Mouse (Mus musculus) lung, embryonic 14.5 days (tissue): ENCODE measurements around the gene Sidt1. TPM values are rescaled to one million over a fixed set of nuclear protein-coding genes. Genes with fewer than 3 reads are reported as not detected.

ENCODE experiments used
- ATAC-seq: fragments of 200-750 bp; cut with Nextera tagmentation; 2 replicates; pipeline ENCODE4 v1.8.0; 2017; ENCODE audit warnings: mild to moderate bottlenecking, moderate TSS enrichment, moderate library complexity; ENCODE audit not compliant: insufficient read depth
- DNase-seq: peaks from one replicate; pipeline ENCODE4 v3.0.0-alpha.2; 2015
- H3K27ac ChIP-seq: fragments of 300-500 bp; sonication (generic); 2 replicates; pipeline ENCODE4 v1.5.1; 2014; ENCODE audit warnings: low read depth, mild to moderate bottlenecking, moderate library complexity
- H3K27me3 ChIP-seq: fragments of 300-500 bp; sonication (generic); 2 replicates; pipeline ENCODE4 v1.6.1; 2014; ENCODE audit warnings: low read length, control low read depth; ENCODE audit not compliant: insufficient read depth
- H3K36me3 ChIP-seq: fragments of 300-500 bp; sonication (generic); 2 replicates; pipeline ENCODE4 v1.6.1; 2014; ENCODE audit warnings: control low read depth; ENCODE audit not compliant: insufficient read depth
- H3K4me1 ChIP-seq: fragments of 300-500 bp; sonication (generic); 2 replicates; pipeline ENCODE4 v1.6.1; 2014; ENCODE audit warnings: antibody characterized with exemption, control low read depth; ENCODE audit not compliant: insufficient read depth
- H3K4me2 ChIP-seq: fragments of 300-500 bp; sonication (generic); 2 replicates; pipeline ENCODE4 v1.6.1; 2014; ENCODE audit warnings: mild to moderate bottlenecking
- H3K4me3 ChIP-seq: fragments of 300-500 bp; sonication (generic); 2 replicates; pipeline ENCODE4 v1.5.1; 2014; ENCODE audit warnings: low read depth, low read length
- H3K9ac ChIP-seq: fragments of 300-500 bp; sonication (generic); 2 replicates; pipeline ENCODE4 v1.6.1; 2014
- H3K9me3 ChIP-seq: fragments of 300-500 bp; sonication (generic); 2 replicates; pipeline ENCODE4 v1.6.1; 2016; ENCODE audit warnings: low read depth, low read length, control low read depth
- CTCF ChIP-seq: IDR thresholded peaks from 2 replicates; pipeline ENCODE4 v1.5.1; 2016; ENCODE audit warnings: antibody characterized with exemption, low read depth
- WGBS: fragments of 180-500 bp; shearing (Covaris S2); extraction: QIAGEN DNeasy Blood & Tissue Kit; methylation state at CpG from one replicate; pipeline ENCODE4 v1.1.7; 2014; 5-methylcytosine and 5-hydroxymethylcytosine counted together
- polyA plus RNA-seq: library from polyadenylated mRNA; unstranded; fragments of >200 nt; fragmentation: Nextera tagmentation; extraction: Ambion mirVana; gene quantifications from 2 replicates; pipeline ENCODE4 v1.2.1, GENCODE M21; 2014

The Sidt1 gene
- polyA plus RNA-seq, 1 experiment from 2014 or later: 0.20 TPM

DNA sequence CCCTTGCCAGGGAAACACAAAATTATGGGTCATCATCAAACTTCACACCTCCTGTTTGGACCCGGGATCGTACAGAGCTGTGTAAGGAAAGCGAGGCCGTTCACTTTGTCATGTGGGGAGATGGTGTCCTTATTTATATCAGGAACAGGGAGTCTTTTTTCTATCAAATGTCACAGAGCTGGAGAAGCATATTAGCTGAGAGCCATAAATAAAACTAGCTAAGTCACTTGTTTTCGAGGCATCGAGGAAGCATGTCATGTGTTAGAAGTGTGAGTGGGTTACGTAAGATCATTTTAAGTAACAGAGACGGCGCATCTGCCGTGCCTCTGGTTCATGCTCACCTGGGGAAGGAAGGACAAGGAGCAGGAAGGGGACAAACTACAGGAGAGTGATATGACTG, 83.0 kb downstream of the Sidt1 start:
- Histone ChIP-seq H3K9ac (no peak overlapping the region), H3K27ac (no peak overlapping the region), H3K4me3 (no peak overlapping the region), H3K27me3 (no peaks in the 10 kb centered on the region), H3K4me2 (no peak overlapping the region), H3K9me3 (0 out of 2 replicates have a peak, but pooled peaks cover 3% of the 10 kb centered on the region), H3K36me3 (no peaks in the 10 kb centered on the region), H3K4me1 (no peaks in the 10 kb centered on the region)
- DNase-seq: no peak
- no peak for TF ChIP-seq CTCF
- ATAC-seq: no peak
- 79% methylated on average over 10 of the region's 10 CpGs for WGBS

GRCm38 (mm10) chr16:44243323-44243722, 89.7 kb downstream of the Sidt1 start:
- Histone ChIP-seq H3K4me3 (no peak overlapping the region), H3K36me3 (no peaks in the 10 kb centered on the region), H3K4me2 (no peak overlapping the region), H3K27me3 (no peaks in the 10 kb centered on the region), H3K9me3 (0 out of 2 replicates have a peak, but pooled peaks cover 3% of the 10 kb centered on the region), H3K27ac (no peak overlapping the region), H3K9ac (no peak overlapping the region), H3K4me1 (no peaks in the 10 kb centered on the region)
- WGBS: 63% methylated on average over 7 of the region's 7 CpGs
- DNase-seq (no peak), ATAC-seq (no peak)
- no peak for TF ChIP-seq CTCF

- no peaks in the 10 kb centered on the region for H3K27me3 ChIP-seq
- WGBS: 0% methylated on average over 1 of the region's 1 CpGs
- DNase-seq: peak; percentile 90
- ATAC-seq: peak; percentile 64
- no peak overlapping the region for H3K4me2 ChIP-seq
- peak; percentile 96 for TF ChIP-seq CTCF
- H3K36me3 ChIP-seq: no peaks in the 10 kb centered on the region
- no peak overlapping the region for H3K4me3 ChIP-seq
- 0 out of 2 replicates have a peak, but pooled peaks cover 3% of the 10 kb centered on the region for H3K9me3 ChIP-seq
- no peaks in the 10 kb centered on the region for H3K4me1 ChIP-seq
- H3K27ac ChIP-seq: no peak overlapping the region
- no peak overlapping the region for H3K9ac ChIP-seq
Observed at GRCm38 (mm10) chr16:44242633-44243032, 90.4 kb downstream of the Sidt1 start.

DNA sequence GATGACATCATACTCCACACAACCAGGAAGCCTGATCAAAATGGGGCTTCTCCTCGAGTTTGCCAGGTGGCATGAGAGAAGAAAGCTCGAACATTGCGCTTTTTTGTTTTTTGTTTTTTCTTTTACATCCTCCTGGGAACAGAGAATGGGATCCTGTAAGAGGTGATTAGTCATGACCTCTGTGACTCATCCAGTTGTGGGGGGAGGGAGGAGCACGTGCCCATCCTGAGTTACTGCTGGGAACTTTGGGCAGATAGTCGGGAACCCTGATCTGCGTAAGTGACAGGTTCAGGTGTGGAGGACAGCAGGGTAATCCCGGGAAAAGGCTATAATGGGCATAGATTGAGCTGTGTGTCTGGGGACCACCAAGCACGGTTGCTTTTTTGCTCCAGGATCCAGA, 92.6 kb downstream of the Sidt1 start:
- DNase-seq (no peak), ATAC-seq (no peak)
- H3K9ac ChIP-seq: no peak overlapping the region
- H3K4me3 ChIP-seq: no peak overlapping the region
- 59% methylated on average over 8 of the region's 8 CpGs for WGBS
- no peak overlapping the region for H3K4me2 ChIP-seq
- H3K36me3 ChIP-seq: no peaks in the 10 kb centered on the region
- H3K27ac ChIP-seq: no peak overlapping the region
- H3K9me3 ChIP-seq: no peaks in the 10 kb centered on the region
- TF ChIP-seq CTCF: no peak
- no peaks in the 10 kb centered on the region for H3K27me3 ChIP-seq
- H3K4me1 ChIP-seq: no peaks in the 10 kb centered on the region

- Histone ChIP-seq H3K36me3 (no peaks in the 10 kb centered on the region), H3K9me3 (no peaks in the 10 kb centered on the region), H3K27ac (no peak overlapping the region), H3K27me3 (no peaks in the 10 kb centered on the region), H3K4me1 (no peaks in the 10 kb centered on the region), H3K4me3 (no peak overlapping the region), H3K9ac (no peak overlapping the region), H3K4me2 (no peak overlapping the region)
- no peak for TF ChIP-seq CTCF
- ATAC-seq (no peak), DNase-seq (peak; percentile 20)
- 40% methylated on average over 10 of the region's 10 CpGs for WGBS
Observed at GRCm38 (mm10) chr16:44238835-44239263, 94.1 kb downstream of the Sidt1 start.

DNA sequence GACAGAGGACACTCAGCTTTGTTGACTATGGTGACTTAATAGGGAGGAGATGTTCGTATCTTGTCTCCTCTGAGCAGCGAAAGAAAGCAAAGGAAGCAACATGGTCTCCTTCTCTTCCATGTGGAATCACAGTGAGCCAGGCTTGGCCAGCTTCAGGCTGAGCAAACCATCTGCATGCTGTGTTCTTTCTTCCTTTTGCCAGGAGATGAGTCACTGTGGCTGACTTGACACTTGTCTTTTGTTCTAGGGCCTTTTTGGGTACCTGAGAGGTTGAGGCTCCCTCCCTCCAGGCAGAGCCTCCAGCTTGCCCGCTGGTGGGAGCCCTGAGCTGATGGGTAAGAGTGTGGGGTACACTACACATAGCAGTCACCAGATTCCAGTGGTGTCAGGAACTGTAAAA, 95.2 kb downstream of the Sidt1 start:
- Histone ChIP-seq H3K4me1 (no peaks in the 10 kb centered on the region), H3K4me3 (no peak overlapping the region), H3K36me3 (no peaks in the 10 kb centered on the region), H3K27me3 (no peaks in the 10 kb centered on the region), H3K9me3 (no peaks in the 10 kb centered on the region), H3K4me2 (no peak overlapping the region), H3K9ac (no peak overlapping the region), H3K27ac (no peak overlapping the region)
- DNase-seq: no peak
- TF ChIP-seq CTCF: no peak
- WGBS: 74% methylated on average over 3 of the region's 3 CpGs
- no peak for ATAC-seq

DNA sequence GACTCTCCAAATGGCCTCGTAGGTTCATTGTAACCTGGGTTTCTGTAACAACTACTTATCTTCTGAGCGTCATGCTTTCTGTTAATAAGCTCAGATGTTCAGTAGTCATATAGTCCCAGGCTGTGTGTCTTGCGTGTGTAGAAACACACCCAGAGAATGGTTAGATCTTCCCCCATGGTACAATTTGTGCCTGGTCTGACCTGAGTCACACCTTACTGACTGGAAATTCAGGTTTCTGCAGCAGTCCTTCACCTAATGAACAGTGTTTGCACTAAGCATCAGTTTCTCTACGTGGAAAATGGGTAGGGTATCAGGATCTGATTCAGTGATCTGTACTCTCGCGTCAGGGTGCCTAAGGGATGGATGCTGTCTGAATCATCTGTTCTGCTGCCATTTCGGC, 100.0 kb downstream of the Sidt1 start:
- WGBS: 84% methylated on average over 7 of the region's 7 CpGs
- no peak for TF ChIP-seq CTCF

GRCm38 (mm10) chr16:44226706-44227291, 106.2 kb downstream of the Sidt1 start:
- H3K27ac ChIP-seq: no peak overlapping the region
- no peak overlapping the region for H3K4me2 ChIP-seq
- H3K4me3 ChIP-seq: no peak overlapping the region
- DNase-seq (no peak), ATAC-seq (no peak)
- no peaks in the 10 kb centered on the region for H3K36me3 ChIP-seq
- no peaks in the 10 kb centered on the region for H3K4me1 ChIP-seq
- H3K9me3 ChIP-seq: no peaks in the 10 kb centered on the region
- TF ChIP-seq CTCF: no peak
- no peak overlapping the region for H3K9ac ChIP-seq
- no peaks in the 10 kb centered on the region for H3K27me3 ChIP-seq
- 82% methylated on average over 13 of the region's 13 CpGs for WGBS

More for the DNA sequence above, 100.0 kb downstream of the Sidt1 start:
- H3K4me1 ChIP-seq: no peaks in the 10 kb centered on the region
- H3K27me3 ChIP-seq: no peaks in the 10 kb centered on the region
- no peaks in the 10 kb centered on the region for H3K9me3 ChIP-seq
- no peak overlapping the region for H3K4me3 ChIP-seq
- no peak overlapping the region for H3K4me2 ChIP-seq
- H3K27ac ChIP-seq: no peak overlapping the region
- ATAC-seq: no peak
- H3K36me3 ChIP-seq: no peaks in the 10 kb centered on the region
- H3K9ac ChIP-seq: no peak overlapping the region
- DNase-seq: no peak
